Mouse (Mus musculus): ENCODE data around the gene Lrrc25. TPM values are rescaled to one million over a fixed set of nuclear protein-coding genes. Genes with fewer than 3 reads are reported as not detected.

The Lrrc25 gene
- total and polyA plus RNA-seq, 3 experiments, result 0.30 to 5.9 (median 2.4) TPM

- H3K9me3 ChIP-seq (replicated peaks; ENCODE audit: low read length), result peaks cover 4% of the 10 kb centered on the region
- no peak for DNase-seq (ENCODE audit: extremely low read depth)
- peaks cover 1% of the 10 kb centered on the region for H3K27me3 ChIP-seq (replicated peaks)
- dilution Hi-C loops (cut with MboI; ENCODE audit: extremely low pct_ligation_motif_present, extremely low pct_unique_long_range_greater_than_20kb, low sequenced_read_pairs) (no loop called here), in situ Hi-C loops (cut with MboI; ENCODE audit: low pct_ligation_motif_present, low pct_unique_long_range_greater_than_20kb, low sequenced_read_pairs) (loop anchor here (10.0 kb wide), 1 partner anchor 50 kb away; the partner anchor contains the start of gene Gm3336)
- no peak overlapping the region for H3K4me3 ChIP-seq (replicated peaks in 1 of 3; ENCODE audit: low read depth in 2 of 3, low read length in 2 of 3, poor library complexity in 1 of 3)
- no peak overlapping the region for H3K27ac ChIP-seq (ENCODE audit: insufficient read depth, low read depth)
- H3K79me2 ChIP-seq (replicated peaks; ENCODE audit: control insufficient read depth, extremely low read depth, insufficient read depth, poor library complexity, severe bottlenecking), result no peaks in the 10 kb centered on the region
- H3K4me1 ChIP-seq (ENCODE audit: control insufficient read depth in 1 of 2, insufficient read depth in 2 of 2), result peaks cover 4 to 29% of the 10 kb centered on the region in 2 experiments; a peak in 3 of 4 replicates
- H3K36me3 ChIP-seq (replicated peaks in 1 of 2; ENCODE audit: control insufficient read depth in 1 of 2, insufficient read depth in 1 of 2, low read length in 1 of 2), result no peaks in the 10 kb centered on the region
- H3K9ac ChIP-seq (ENCODE audit: insufficient read depth, low read depth), result no peak overlapping the region
- H3K4me2 ChIP-seq (ENCODE audit: insufficient read depth, low read depth, poor library complexity, severe bottlenecking), result no peak overlapping the region
- no peak for TF ChIP-seq UBTF (IDR thresholded peaks at IDR 0.05; ENCODE audit: low read depth, low read length)
- TF ChIP-seq CHD2 (IDR thresholded peaks at IDR 0.05; ENCODE audit: low read length), result no peak
Measured at GRCm38 (mm10) chr8:70664631-70665030, 48.7 kb downstream of the Lrrc25 start.

GRCm38 (mm10) chr8:70665599-70665998 lies 49.6 kb downstream of the Lrrc25 start:
- peaks cover under 1 to 23% of the 10 kb centered on the region in 2 experiments; a peak in 3 of 4 replicates for H3K4me1 ChIP-seq (ENCODE audit: control insufficient read depth in 1 of 2, insufficient read depth in 2 of 2)
- no peak overlapping the region for H3K27ac ChIP-seq (ENCODE audit: insufficient read depth, low read depth)
- H3K4me2 ChIP-seq (ENCODE audit: insufficient read depth, low read depth, poor library complexity, severe bottlenecking), result no peak overlapping the region
- in situ Hi-C loops (cut with MboI; ENCODE audit: low pct_ligation_motif_present, low pct_unique_long_range_greater_than_20kb, low sequenced_read_pairs) (loop anchor here (10.0 kb wide), 1 partner anchor 49 kb away; the partner anchor contains the start of gene Gm3336), dilution Hi-C loops (cut with MboI; ENCODE audit: extremely low pct_ligation_motif_present, extremely low pct_unique_long_range_greater_than_20kb, low sequenced_read_pairs) (no loop called here)
- TF ChIP-seq POLR2A (IDR thresholded peaks at IDR 0.05; ENCODE audit: low read depth, low read length), result no peak
- no peak for TF ChIP-seq ZNF384 (IDR thresholded peaks at IDR 0.05; ENCODE audit: low read depth, low read length)
- no peak for TF ChIP-seq EP300 (IDR thresholded peaks at IDR 0.05; ENCODE audit: low read length)
- no peak for TF ChIP-seq SMC3 (IDR thresholded peaks at IDR 0.05; ENCODE audit: low read depth, low read length)
- TF ChIP-seq MEF2A (IDR thresholded peaks at IDR 0.05; ENCODE audit: borderline replicate concordance, low read depth, low read length), result no peak
- no peak for TF ChIP-seq TCF12 (IDR thresholded peaks at IDR 0.05; ENCODE audit: low read depth, low read length)
- no peak for TF ChIP-seq MXI1 (IDR thresholded peaks at IDR 0.05; ENCODE audit: low read depth, low read length)
- H3K4me3 ChIP-seq (replicated peaks in 1 of 3; ENCODE audit: low read depth in 2 of 3, low read length in 2 of 3, poor library complexity in 1 of 3), result no peak overlapping the region
- peaks cover 4% of the 10 kb centered on the region for H3K9me3 ChIP-seq (replicated peaks; ENCODE audit: low read length)
- peaks cover 1% of the 10 kb centered on the region for H3K27me3 ChIP-seq (replicated peaks)
- H3K9ac ChIP-seq (ENCODE audit: insufficient read depth, low read depth), result no peak overlapping the region
- no peak for DNase-seq (ENCODE audit: extremely low read depth)
- no peaks in the 10 kb centered on the region for H3K79me2 ChIP-seq (replicated peaks; ENCODE audit: control insufficient read depth, extremely low read depth, insufficient read depth, poor library complexity, severe bottlenecking)
- H3K36me3 ChIP-seq (replicated peaks in 1 of 2; ENCODE audit: control insufficient read depth in 1 of 2, insufficient read depth in 1 of 2, low read length in 1 of 2), result no peaks in the 10 kb centered on the region

GRCm38 (mm10) chr8:70667071-70667470 lies 51.1 kb downstream of the Lrrc25 start:
- dilution Hi-C loops (cut with MboI; ENCODE audit: extremely low pct_ligation_motif_present, extremely low pct_unique_long_range_greater_than_20kb, low sequenced_read_pairs), result no loop called here
- TF ChIP-seq USF1 (IDR thresholded peaks at IDR 0.05; ENCODE audit: low read depth, low read length), result no peak
- no peak for TF ChIP-seq MYC (IDR thresholded peaks at IDR 0.05; ENCODE audit: low read depth, low read length)
- no peak for TF ChIP-seq TCF12 (IDR thresholded peaks at IDR 0.05; ENCODE audit: low read depth, low read length)
- no peak for TF ChIP-seq PAX5 (IDR thresholded peaks at IDR 0.05; ENCODE audit: low read length)
- no peak for TF ChIP-seq MAX (IDR thresholded peaks at IDR 0.05; ENCODE audit: low read length)
- no peak for TF ChIP-seq POLR2A (IDR thresholded peaks at IDR 0.05; ENCODE audit: low read depth, low read length)
- TF ChIP-seq ETS1 (conservative IDR thresholded peaks at IDR 0.05; ENCODE audit: low read depth, low read length), result no peak
- TF ChIP-seq MAZ (IDR thresholded peaks at IDR 0.05; ENCODE audit: low read depth, low read length), result no peak
- TF ChIP-seq ELF1 (IDR thresholded peaks at IDR 0.05; ENCODE audit: low read depth, low read length), result no peak
- no peak for TF ChIP-seq CHD1 (IDR thresholded peaks at IDR 0.05; ENCODE audit: low read depth, low read length)
- no peak for TF ChIP-seq JUN (IDR thresholded peaks at IDR 0.05; ENCODE audit: insufficient read depth, low read depth, low read length)
- TF ChIP-seq UBTF (IDR thresholded peaks at IDR 0.05; ENCODE audit: low read depth, low read length), result no peak
- no peak for TF ChIP-seq ZMIZ1 (IDR thresholded peaks at IDR 0.05; ENCODE audit: low read depth, low read length)
- TF ChIP-seq BHLHE40 (IDR thresholded peaks at IDR 0.05; ENCODE audit: low read depth, low read length), result no peak
- no peak for TF ChIP-seq ZKSCAN1 (IDR thresholded peaks at IDR 0.05; ENCODE audit: borderline replicate concordance, low read depth, low read length)
- Histone ChIP-seq H3K4me1 (ENCODE audit: control insufficient read depth in 1 of 2, insufficient read depth in 2 of 2) (peaks cover 0 to 15% of the 10 kb centered on the region in 2 experiments; a peak in 2 of 4 replicates), H3K27me3 (replicated peaks) (peaks cover 1% of the 10 kb centered on the region), H3K4me2 (ENCODE audit: insufficient read depth, low read depth, poor library complexity, severe bottlenecking) (no peak overlapping the region), H3K9me3 (replicated peaks; ENCODE audit: low read length) (peaks cover 4% of the 10 kb centered on the region), H3K27ac (ENCODE audit: insufficient read depth, low read depth) (no peak overlapping the region), H3K79me2 (replicated peaks; ENCODE audit: control insufficient read depth, extremely low read depth, insufficient read depth, poor library complexity, severe bottlenecking) (no peaks in the 10 kb centered on the region), H3K36me3 (replicated peaks in 1 of 2; ENCODE audit: control insufficient read depth in 1 of 2, insufficient read depth in 1 of 2, low read length in 1 of 2) (no peaks in the 10 kb centered on the region), H3K9ac (ENCODE audit: insufficient read depth, low read depth) (no peak overlapping the region), H3K4me3 (replicated peaks in 1 of 3; ENCODE audit: low read depth in 2 of 3, low read length in 2 of 3, poor library complexity in 1 of 3) (no peak overlapping the region)
- DNase-seq (ENCODE audit: extremely low read depth), result no peak
- in situ Hi-C loops (cut with MboI; ENCODE audit: low pct_ligation_motif_present, low pct_unique_long_range_greater_than_20kb, low sequenced_read_pairs), result loop anchor here (10.0 kb wide), 1 partner anchor 48 kb away; the partner anchor contains the start of gene Gm3336
